Mouse (Mus musculus) natural killer cell, adult 2 months (primary cell): ENCODE data around the gene Prkcsh.
A peak's percentile ranks its signal among the peaks of the same experiment; 100 is the strongest.

Experiments used
- DNase-seq, 2 experiments: peaks; one replicate each; pipeline ENCODE4 v3.0.0; 2022; ENCODE audit warnings: low spot score in 2 of 2

Prkcsh gene

GRCm38 (mm10) chr9:22002194-22003162 is at the start of gene Prkcsh, which contains the start of gene Ccdc151:
Prkcsh (plus strand) TSS chr9:22002806.
Ccdc151 (minus strand) TSS chr9:22002634.
- DNase-seq: peak; percentile 98 to 99

GRCm38 (mm10) chr9:21953600-21953999 is 49.0 kb upstream of the Prkcsh start:
- no peak for DNase-seq

GRCm38 (mm10) chr9:21954635-21955034 is 48.0 kb upstream of the Prkcsh start:
- no peak for DNase-seq

GRCm38 (mm10) chr9:21955225-21955569 is 47.4 kb upstream of the Prkcsh start:
- DNase-seq: no peak

GRCm38 (mm10) chr9:21955570-21956281 is 46.9 kb upstream of the Prkcsh start, which contains the start of gene Swsap1:
Swsap1 (plus strand) TSS chr9:21955755.
- peak; percentile 98 to 99 for DNase-seq

- no peak for DNase-seq
Observed at GRCm38 (mm10) chr9:21958372-21958771, 44.2 kb upstream of the Prkcsh start.

- no peak for DNase-seq
Observed at GRCm38 (mm10) chr9:21959244-21959643, 43.4 kb upstream of the Prkcsh start.

GRCm38 (mm10) chr9:21960135-21960534 is 42.5 kb upstream of the Prkcsh start:
- no peak for DNase-seq

GRCm38 (mm10) chr9:21960558-21961208 is 41.9 kb upstream of the Prkcsh start:
- no peak for DNase-seq

- DNase-seq: no peak
Observed at GRCm38 (mm10) chr9:21961366-21961980, 41.1 kb upstream of the Prkcsh start.

GRCm38 (mm10) chr9:21962010-21962409 is 40.6 kb upstream of the Prkcsh start:
- no peak for DNase-seq

GRCm38 (mm10) chr9:21962416-21963059 is 40.1 kb upstream of the Prkcsh start:
- DNase-seq: peak; percentile 32 to 44

- DNase-seq: no peak
Observed at GRCm38 (mm10) chr9:21963417-21963816, 39.2 kb upstream of the Prkcsh start, which contains the start of gene Epor. Epor (minus strand) TSS chr9:21963506.

- no peak for DNase-seq
Observed at GRCm38 (mm10) chr9:21968883-21969282, 33.7 kb upstream of the Prkcsh start.

- no peak for DNase-seq
Observed at GRCm38 (mm10) chr9:21969304-21969703, 33.3 kb upstream of the Prkcsh start.

GRCm38 (mm10) chr9:21976626-21977175 is 25.9 kb upstream of the Prkcsh start:
- DNase-seq: no peak

- DNase-seq: no peak
Observed at GRCm38 (mm10) chr9:21977331-21977730, 25.3 kb upstream of the Prkcsh start.

- peak; percentile 19 to 48 for DNase-seq
Observed at GRCm38 (mm10) chr9:21977972-21978371, 24.6 kb upstream of the Prkcsh start.

GRCm38 (mm10) chr9:21978398-21979128 is 24.0 kb upstream of the Prkcsh start:
- DNase-seq: no peak

GRCm38 (mm10) chr9:21983911-21984310 is 18.7 kb upstream of the Prkcsh start:
- DNase-seq: no peak
